Mouse (Mus musculus) adrenal gland, adult 18-20 months (tissue): ENCODE measurements around the gene Angptl2. TPM values are rescaled to one million over a fixed set of nuclear protein-coding genes. Genes with fewer than 3 reads are reported as not detected.

Experiments used
- DNase-seq, 2 experiments: peaks; one replicate each; pipeline ENCODE4 v3.0.0; 2021 to 2022; ENCODE audit warnings: low spot score in 2 of 2
- total RNA-seq, 2 experiments: library from RNA; stranded (reverse); gene quantifications; 1 replicate in 1 of 2; 2 replicates in 1 of 2; pipeline ENCODE4 v1.2.3; 2021

Angptl2 gene
- total RNA-seq, 2 experiments from 2014 or later = 19.6 to 29.9 TPM

GRCm38 (mm10) chr2:33228077-33228476, 12.2 kb downstream of the Angptl2 start:
- DNase-seq = no peak

GRCm38 (mm10) chr2:33228551-33228950, 12.7 kb downstream of the Angptl2 start:
- no peak for DNase-seq

- no peak for DNase-seq
Measured at GRCm38 (mm10) chr2:33230701-33231100, 14.8 kb downstream of the Angptl2 start.

- DNase-seq = no peak
Measured at GRCm38 (mm10) chr2:33231788-33232187, 15.9 kb downstream of the Angptl2 start.

GRCm38 (mm10) chr2:33232782-33233570, 17.1 kb downstream of the Angptl2 start:
- DNase-seq = no peak

- DNase-seq = no peak
Measured at GRCm38 (mm10) chr2:33233856-33234255, 18.0 kb downstream of the Angptl2 start.

GRCm38 (mm10) chr2:33234848-33235247, 19.0 kb downstream of the Angptl2 start:
- no peak for DNase-seq

- no peak for DNase-seq
Measured at GRCm38 (mm10) chr2:33237581-33237980, 21.7 kb downstream of the Angptl2 start.

GRCm38 (mm10) chr2:33244880-33245279, 29.0 kb downstream of the Angptl2 start:
- no peak for DNase-seq

GRCm38 (mm10) chr2:33245350-33245749, 29.5 kb downstream of the Angptl2 start:
- DNase-seq = no peak

GRCm38 (mm10) chr2:33246841-33247240, 31.0 kb downstream of the Angptl2 start:
- no peak for DNase-seq

- DNase-seq = no peak
Measured at GRCm38 (mm10) chr2:33248549-33248948, 32.7 kb downstream of the Angptl2 start.

GRCm38 (mm10) chr2:33249922-33250633, 34.2 kb downstream of the Angptl2 start:
- no peak for DNase-seq

- no peak for DNase-seq
Measured at GRCm38 (mm10) chr2:33252751-33253150, 36.9 kb downstream of the Angptl2 start.

- no peak for DNase-seq
Measured at GRCm38 (mm10) chr2:33253572-33254190, 37.8 kb downstream of the Angptl2 start.

- DNase-seq = no peak
Measured at GRCm38 (mm10) chr2:33254318-33254985, 38.6 kb downstream of the Angptl2 start.

GRCm38 (mm10) chr2:33256769-33257537, 41.1 kb downstream of the Angptl2 start:
- no peak for DNase-seq

- no peak for DNase-seq
Measured at GRCm38 (mm10) chr2:33260772-33261171, 44.9 kb downstream of the Angptl2 start.

GRCm38 (mm10) chr2:33261475-33261874, 45.6 kb downstream of the Angptl2 start:
- DNase-seq = no peak

GRCm38 (mm10) chr2:33265793-33266192, 49.9 kb downstream of the Angptl2 start:
- no peak for DNase-seq

GRCm38 (mm10) chr2:33267075-33267474, 51.2 kb downstream of the Angptl2 start:
- DNase-seq = no peak
